Mouse (Mus musculus) left cerebral cortex, postnatal 4 days (tissue): ENCODE measurements around the gene AC129217.1. TPM values are rescaled to one million over a fixed set of nuclear protein-coding genes. Genes with fewer than 3 reads are reported as not detected.
"Not testable (repeated sequence)": the region's sequence is repeated elsewhere in the genome, so short reads cannot be mapped to it uniquely, and the experiment has no call there.

Source experiments
- DNase-seq: peaks from one replicate; pipeline ENCODE4 v3.0.0-alpha.2; 2022
- intact Hi-C: fragments of 180-260 bp; cut with DNase I; formaldehyde crosslinking; loops from one replicate; pipeline ENCODE4 v1.15.1; 2025
- total RNA-seq, 2 experiments: library from RNA; stranded (reverse); gene quantifications; 2 replicates each; pipeline ENCODE4 v1.2.3; 2021

AC129217.1 gene
- total RNA-seq, 2 experiments from 2014 or later, result not detected

GRCm38 (mm10) chr19:8857689-8858088 lies 28.1 kb downstream of the AC129217.1 start:
- intact Hi-C loops, result loop anchor here (2.0 kb wide), 1 partner anchor 253 kb away; no protein-coding TSS in a partner anchor
- DNase-seq, result peak; percentile 46

GRCm38 (mm10) chr19:8859018-8859417 lies 29.4 kb downstream of the AC129217.1 start:
- intact Hi-C loops, result no loop called here
- DNase-seq, result no peak

GRCm38 (mm10) chr19:8864265-8864664 lies 34.7 kb downstream of the AC129217.1 start:
- DNase-seq, result no peak
- intact Hi-C loops, result no loop called here

GRCm38 (mm10) chr19:8870381-8870780 lies 40.8 kb downstream of the AC129217.1 start:
- intact Hi-C loops, DNase-seq: not testable (repeated sequence)

- intact Hi-C loops, result no loop called here
- DNase-seq, result no peak
These were observed 41.3 kb downstream of the AC129217.1 start for GRCm38 (mm10) chr19:8870838-8871237.

- peak; percentile 98 for DNase-seq
These were observed 42.0 kb downstream of the AC129217.1 start, which contains the start of gene Ubxn1 for GRCm38 (mm10) chr19:8871267-8872186. Gene Ubxn1, plus strand, starts transcription at chr19:8871496.

DNA sequence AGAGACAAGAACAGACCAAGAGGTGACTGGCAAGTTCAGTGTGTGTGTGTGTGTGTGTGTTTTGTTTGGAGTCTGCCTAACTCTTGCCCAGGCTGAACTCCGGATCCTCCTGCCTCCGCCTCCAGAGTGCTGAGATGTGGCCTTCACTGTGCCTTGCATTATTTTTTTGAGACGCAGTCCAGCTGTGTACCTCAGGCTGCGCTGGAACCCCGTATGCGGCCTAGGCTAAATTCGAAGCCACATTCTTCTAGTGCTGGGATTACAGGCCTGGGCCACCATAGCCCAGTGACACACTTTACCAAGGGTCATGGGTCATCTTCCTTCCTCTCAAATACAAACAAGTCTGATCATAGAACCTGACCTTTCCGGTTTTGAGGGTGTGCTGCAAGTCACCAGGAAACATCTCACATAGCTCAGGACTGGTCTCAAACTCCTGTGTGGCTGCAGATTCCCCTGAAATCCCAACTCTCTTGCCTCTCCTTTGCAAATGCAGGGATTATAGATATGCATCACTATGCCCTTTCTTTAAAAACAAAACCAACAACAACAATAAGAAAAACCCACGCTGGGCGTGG lies 42.8 kb downstream of the AC129217.1 start:
- DNase-seq, result no peak
- intact Hi-C loops, result no loop called here

More at GRCm38 (mm10) chr19:8871267-8872186, 42.0 kb downstream of the AC129217.1 start, which contains the start of gene Ubxn1:
- intact Hi-C loops, result no loop called here

GRCm38 (mm10) chr19:8875031-8875430 lies 45.5 kb downstream of the AC129217.1 start:
- intact Hi-C loops, result no loop called here
- no peak for DNase-seq

DNA sequence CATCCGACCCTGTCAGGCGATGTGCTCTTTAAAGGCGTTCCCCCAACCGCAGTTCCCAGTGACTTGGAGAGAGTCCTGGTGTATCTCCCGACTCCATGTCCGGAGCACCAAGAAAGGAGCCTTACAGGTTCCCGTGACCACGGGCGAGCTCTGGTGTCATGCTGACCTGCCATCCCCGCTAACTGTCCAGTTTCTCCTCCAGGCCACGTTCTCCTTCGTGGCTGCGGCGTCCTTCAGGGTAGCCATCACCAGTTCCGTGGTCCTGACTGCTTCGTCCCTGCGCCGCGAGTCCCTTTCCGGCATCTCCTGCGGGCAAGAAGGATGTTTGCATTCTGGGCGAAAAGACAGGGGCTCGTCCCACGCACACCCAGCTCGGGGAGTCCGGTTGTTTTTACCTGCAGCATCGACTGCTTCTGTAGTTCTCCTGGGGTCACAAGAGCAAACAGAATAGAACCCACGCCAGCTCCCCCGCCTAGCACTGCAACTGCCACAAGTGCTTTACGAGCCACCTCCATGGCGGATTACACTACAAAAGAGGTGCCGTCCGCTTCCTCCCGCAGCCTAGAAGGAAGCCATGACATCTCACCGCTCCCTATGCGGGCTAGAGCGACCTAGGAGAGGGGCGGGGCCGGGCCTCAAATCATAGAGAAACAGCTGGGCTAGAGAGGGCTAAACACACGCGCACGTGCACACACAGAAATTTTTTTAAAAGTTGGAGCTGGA lies 50.9 kb downstream of the AC129217.1 start, which contains the start of gene Uqcc3:
Gene Uqcc3 (minus strand): TSS at position 613 of the 723 bp plus-strand sequence.
- intact Hi-C loops, result no loop called here
- peak; percentile 89 for DNase-seq

DNA sequence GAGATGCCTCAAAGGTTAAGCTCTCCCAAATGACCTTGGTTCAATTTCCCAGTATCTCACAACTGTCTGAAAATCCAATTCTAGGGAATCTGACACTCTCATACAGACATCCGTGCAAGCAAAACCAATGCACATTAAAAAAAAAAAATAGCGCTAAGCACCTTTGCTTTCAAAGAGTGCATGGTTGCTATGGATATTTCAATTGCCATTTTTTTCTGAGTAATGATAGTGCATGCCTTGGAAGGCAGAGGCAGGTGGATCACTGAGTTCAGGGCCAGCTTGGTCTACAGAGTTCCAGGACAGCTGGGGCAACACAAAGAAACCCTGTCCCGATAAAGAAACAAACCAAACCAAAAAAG lies 51.4 kb downstream of the AC129217.1 start:
- intact Hi-C loops, result no loop called here
- no peak for DNase-seq

- DNase-seq, result no peak
- intact Hi-C loops, result no loop called here
These were observed 54.0 kb downstream of the AC129217.1 start, which contains the start of the genes Lbhd1 and Gm49403 for GRCm38 (mm10) chr19:8883616-8884015. Gene Lbhd1, plus strand, starts transcription at chr19:8883732. Gene Gm49403, plus strand, starts transcription at chr19:8883930.

- intact Hi-C loops, result no loop called here
- no peak for DNase-seq
These were observed 57.5 kb downstream of the AC129217.1 start for GRCm38 (mm10) chr19:8886916-8887584.

DNA sequence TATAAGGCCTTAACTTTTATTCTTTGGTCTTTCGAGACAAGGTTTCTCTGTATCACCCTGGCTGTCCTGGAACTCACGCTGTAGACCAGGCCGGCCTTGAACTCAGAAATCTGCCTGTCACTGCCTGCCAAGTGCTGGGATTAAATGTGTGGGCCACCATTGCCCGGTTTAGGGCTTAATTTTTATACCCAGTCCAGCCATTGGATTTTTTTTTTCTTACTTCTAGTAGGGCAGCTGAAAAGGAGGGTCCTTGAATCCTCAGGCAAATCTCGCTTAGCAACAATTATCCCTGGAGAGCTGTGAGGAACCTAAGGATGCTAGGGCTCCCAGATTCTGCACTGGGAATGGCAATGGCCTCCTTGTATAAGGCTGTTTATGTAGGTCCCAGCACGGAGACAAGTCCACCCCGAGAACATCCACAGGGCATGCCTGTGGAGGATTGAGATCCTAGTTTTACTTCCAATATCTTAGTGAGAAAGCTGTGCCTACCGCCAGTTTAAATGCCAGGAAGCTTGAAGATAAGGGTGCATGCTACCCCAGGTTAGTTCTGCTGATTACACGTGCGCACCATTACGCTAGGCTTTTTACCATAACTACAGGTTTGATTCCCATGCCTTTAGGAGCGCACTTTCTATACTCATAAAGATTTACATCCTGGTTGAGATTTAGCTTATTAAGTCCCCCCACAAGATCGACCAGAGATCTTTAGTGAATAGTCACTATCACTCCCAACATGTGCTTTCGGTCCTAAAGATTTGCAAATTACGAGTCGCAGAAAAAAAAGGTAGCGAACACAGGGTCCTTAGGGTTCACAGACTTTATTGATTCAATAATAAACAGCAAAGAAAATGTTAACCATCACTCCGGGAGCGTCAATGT lies 58.3 kb downstream of the AC129217.1 start:
- no peak for DNase-seq
- intact Hi-C loops, result no loop called here

- intact Hi-C loops, result no loop called here
- DNase-seq, result peak; percentile 97
These were observed 59.2 kb downstream of the AC129217.1 start, which contains the start of the genes 1810009A15Rik and Gm49416 for GRCm38 (mm10) chr19:8888511-8889385. Gene 1810009A15Rik, plus strand, starts transcription at chr19:8888853. Gene Gm49416, plus strand, starts transcription at chr19:8888926.
